Mouse (Mus musculus): ENCODE measurements at regions not wholly inside any gene's neighbourhood (a gene's known extent, or its start where the extent isn't known, plus 50 kb on each side); places are given as distances from the start of the nearest gene placed in this dataset.

- TF ChIP-seq CTCF (IDR thresholded peaks at IDR 0.05; ENCODE audit: low read depth) (no peak), EP300 (IDR thresholded peaks at IDR 0.05; ENCODE audit: low read depth) (no peak)
Observed at GRCm38 (mm10) chr4:22302262-22302661, 55.1 kb upstream of the Fbxl4 start.

Data from heart, postnatal 0 days (tissue).